Mouse (Mus musculus): ENCODE results near the gene Acad11. TPM values are rescaled to one million over a fixed set of nuclear protein-coding genes. Genes with fewer than 3 reads are reported as not detected.

Gene Acad11
- polyA plus RNA-seq (2012; rRNA removed) = 77.9 and 82.2 TPM in 2 replicates

GRCm38 (mm10) chr9:104063244-104063961 is at the start of gene Acad11:
Acad11 (plus strand) TSS chr9:104063377.

GRCm38 (mm10) chr9:104040362-104040761 is 22.8 kb upstream of the Acad11 start, which contains the start of gene Gm28305:
Gm28305 (plus strand) TSS chr9:104040662.

GRCm38 (mm10) chr9:104062430-104063243 is 540 bp upstream of the Acad11 start, which contains the start of gene Uba5:
Uba5 (minus strand) TSS chr9:104063134.

GRCm38 (mm10) chr9:104126833-104127232 is 63.7 kb downstream of the Acad11 start, which contains the start of gene Ackr4:
Ackr4 (minus strand) TSS chr9:104126933.

Other genes starting within 250 kb of the Acad11 start
- gene Nphp3, start 60.8 kb upstream of the Acad11 start, polyA plus RNA-seq (2012; rRNA removed) = 4.5 and 4.8 TPM in 2 replicates
- gene Gm28305, start 22.7 kb upstream of the Acad11 start, polyA plus RNA-seq (2012; rRNA removed) = not detected in 2 replicates
- gene Uba5, start 243 bp upstream of the Acad11 start, polyA plus RNA-seq (2012; rRNA removed) = 16.2 and 18.5 TPM in 2 replicates
- 0.56 and 0.59 TPM in 2 replicates for gene Ackr4, start 63.6 kb downstream of the Acad11 start, polyA plus RNA-seq (2012; rRNA removed)
- 14.9 and 16.3 TPM in 2 replicates for gene Dnajc13, start 199.6 kb downstream of the Acad11 start, polyA plus RNA-seq (2012; rRNA removed)

All from liver, embryonic 18 days (tissue).